Mouse (Mus musculus): ENCODE results near the gene Ntn5.

The Ntn5 gene

GRCm38 (mm10) chr7:45725713-45726112 is 41.9 kb downstream of the Ntn5 start, which contains the start of gene Spaca4:
TSS of gene Spaca4 (minus strand) at chr7:45725813.
- no peak for DNase-seq (ENCODE audit: low spot score)

GRCm38 (mm10) chr7:45726419-45726818 is 42.6 kb downstream of the Ntn5 start:
- DNase-seq (ENCODE audit: low spot score), result no peak

GRCm38 (mm10) chr7:45727625-45728024 is 43.8 kb downstream of the Ntn5 start:
- DNase-seq (ENCODE audit: low spot score), result no peak

- DNase-seq (ENCODE audit: low spot score), result no peak
Observed at GRCm38 (mm10) chr7:45730727-45731431, 47.1 kb downstream of the Ntn5 start.

DNA sequence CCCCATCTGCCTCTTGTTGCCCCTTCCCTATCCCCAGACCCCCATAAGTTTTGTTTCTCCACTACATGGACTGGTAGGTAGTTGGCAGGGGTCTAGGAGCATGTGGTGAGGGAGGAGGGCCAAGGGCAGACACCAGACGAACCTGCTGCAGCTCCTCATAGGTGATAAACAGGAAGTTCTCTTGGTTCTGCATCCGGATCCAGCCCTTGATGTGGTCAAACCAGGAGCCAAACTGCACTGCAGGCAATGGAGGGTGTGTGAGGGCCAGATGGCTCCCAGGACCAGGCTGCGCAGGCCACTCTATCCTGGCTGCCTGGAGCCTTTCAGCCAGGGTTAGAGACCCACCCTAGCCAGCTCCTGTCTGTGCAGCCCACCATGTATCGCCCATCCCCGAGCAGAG is 49.7 kb downstream of the Ntn5 start:
- DNase-seq (ENCODE audit: low spot score), result peak; percentile 92

- peak; percentile 86 for DNase-seq (ENCODE audit: low spot score)
Observed at GRCm38 (mm10) chr7:45739162-45739763, 55.4 kb downstream of the Ntn5 start.

- DNase-seq (ENCODE audit: low spot score), result no peak
Observed at GRCm38 (mm10) chr7:45739820-45740219, 56.0 kb downstream of the Ntn5 start.

GRCm38 (mm10) chr7:45741308-45741707 is 57.5 kb downstream of the Ntn5 start:
- no peak for DNase-seq (ENCODE audit: low spot score)

- DNase-seq (ENCODE audit: low spot score), result peak; percentile 68
Observed at GRCm38 (mm10) chr7:45741777-45742176, 58.0 kb downstream of the Ntn5 start.

- peak; percentile 80 for DNase-seq (ENCODE audit: low spot score)
Observed at GRCm38 (mm10) chr7:45742338-45742737, 58.5 kb downstream of the Ntn5 start.

Measured in T-cell, adult 2 months (primary cell).